Mouse (Mus musculus): Measurements from ENCODE around the gene Ak2. TPM values are rescaled to one million over a fixed set of nuclear protein-coding genes. Genes with fewer than 3 reads are reported as not detected.

Gene Ak2
- polyA plus RNA-seq, 1 experiment from 2014 or later = 64.2 TPM

- H3K27me3 ChIP-seq = no peaks in the 10 kb centered on the region
- ChIA-PET CTCF (interaction anchor here (1.5 kb wide), 1 partner anchor 124 kb away, joined by 8 read pairs; no protein-coding TSS in a partner anchor), POLR2A (no interaction called here)
- in situ Hi-C loops (cut with MboI; ENCODE audit: low pct_unique_long_range_greater_than_20kb) = loop anchor here (5.0 kb wide), 1 partner anchor 128 kb away; no protein-coding TSS in a partner anchor
- no peak for DNase-seq (ENCODE audit: low read depth, low spot score)
- no peak for TF ChIP-seq CTCF (IDR thresholded peaks at IDR 0.05)
- no peak for ATAC-seq
Measured at GRCm38 (mm10) chr4:128958849-128959248, 32.9 kb upstream of the Ak2 start.

GRCm38 (mm10) chr4:128959676-128960075 lies 32.1 kb upstream of the Ak2 start:
- ChIA-PET CTCF (interaction anchor here (1.5 kb wide), 1 partner anchor 124 kb away, joined by 8 read pairs; no protein-coding TSS in a partner anchor), POLR2A (no interaction called here)
- no peaks in the 10 kb centered on the region for H3K27me3 ChIP-seq
- DNase-seq (ENCODE audit: low read depth, low spot score) = no peak
- in situ Hi-C loops (cut with MboI; ENCODE audit: low pct_unique_long_range_greater_than_20kb) = loop anchor here (5.0 kb wide), 1 partner anchor 128 kb away; no protein-coding TSS in a partner anchor
- no peak for ATAC-seq
- no peak for TF ChIP-seq CTCF (IDR thresholded peaks at IDR 0.05)

- CTCF ChIA-PET = no interaction called here
- ATAC-seq (no peak), DNase-seq (ENCODE audit: low read depth, low spot score) (no peak)
- H3K27me3 ChIP-seq = no peaks in the 10 kb centered on the region
- TF ChIP-seq CTCF (IDR thresholded peaks at IDR 0.05) = no peak
- POLR2A ChIA-PET = interaction anchor here (1.1 kb wide), 1 partner anchor 15 kb away, joined by 5 read pairs; no protein-coding TSS in a partner anchor
- in situ Hi-C loops (cut with MboI; ENCODE audit: low pct_unique_long_range_greater_than_20kb) = no loop called here
Measured at GRCm38 (mm10) chr4:128961301-128962028, 30.3 kb upstream of the Ak2 start.

- ChIA-PET POLR2A (no interaction called here), CTCF (interaction anchor here (0.9 to 1.6 kb wide), 2 partner anchors 9 to 14 kb away, joined by 4 read pairs; no protein-coding TSS in a partner anchor)
- in situ Hi-C loops (cut with MboI; ENCODE audit: low pct_unique_long_range_greater_than_20kb) = no loop called here
- TF ChIP-seq CTCF (IDR thresholded peaks at IDR 0.05) = no peak
- ATAC-seq = peak; percentile 86
- DNase-seq (ENCODE audit: low read depth, low spot score) = peak; percentile 66
- H3K27me3 ChIP-seq = no peaks in the 10 kb centered on the region
Measured at GRCm38 (mm10) chr4:128962029-128962925, 29.5 kb upstream of the Ak2 start, which contains the start of gene Azin2. TSS of gene Azin2 (minus strand) at chr4:128962442.

- TF ChIP-seq CTCF (IDR thresholded peaks at IDR 0.05) = no peak
- DNase-seq (ENCODE audit: low read depth, low spot score) = no peak
- in situ Hi-C loops (cut with MboI; ENCODE audit: low pct_unique_long_range_greater_than_20kb) = no loop called here
- ChIA-PET POLR2A (no interaction called here), CTCF (interaction anchor here (0.9 to 1.6 kb wide), 2 partner anchors 8 to 13 kb away, joined by 4 read pairs; no protein-coding TSS in a partner anchor)
- no peaks in the 10 kb centered on the region for H3K27me3 ChIP-seq
- ATAC-seq = peak; percentile 14
Measured at GRCm38 (mm10) chr4:128962926-128963290, 28.9 kb upstream of the Ak2 start.

- no peak for TF ChIP-seq CTCF (IDR thresholded peaks at IDR 0.05)
- H3K27me3 ChIP-seq = no peaks in the 10 kb centered on the region
- ATAC-seq (no peak), DNase-seq (ENCODE audit: low read depth, low spot score) (no peak)
- in situ Hi-C loops (cut with MboI; ENCODE audit: low pct_unique_long_range_greater_than_20kb) = no loop called here
- ChIA-PET CTCF (interaction anchor here (1.2 kb wide), 1 partner anchor 121 kb away, joined by 3 read pairs; no protein-coding TSS in a partner anchor), POLR2A (interaction anchor here (0.7 kb wide), 1 partner anchor 321 kb away, joined by 3 read pairs; the partner anchor contains the start of gene Sync)
Measured at GRCm38 (mm10) chr4:128966751-128967150, 25.0 kb upstream of the Ak2 start.

GRCm38 (mm10) chr4:128969081-128969480 lies 22.7 kb upstream of the Ak2 start:
- ATAC-seq = no peak
- no peaks in the 10 kb centered on the region for H3K27me3 ChIP-seq
- no peak for DNase-seq (ENCODE audit: low read depth, low spot score)
- in situ Hi-C loops (cut with MboI; ENCODE audit: low pct_unique_long_range_greater_than_20kb) = no loop called here
- ChIA-PET POLR2A (no interaction called here), CTCF (interaction anchor here (1.0 to 2.1 kb wide), 2 partner anchors 18 to 114 kb away, joined by 3 to 7 read pairs; no protein-coding TSS in a partner anchor)
- TF ChIP-seq CTCF (IDR thresholded peaks at IDR 0.05) = no peak

GRCm38 (mm10) chr4:128969607-128970416 lies 21.9 kb upstream of the Ak2 start:
- DNase-seq (ENCODE audit: low read depth, low spot score) (no peak), ATAC-seq (no peak)
- no peaks in the 10 kb centered on the region for H3K27me3 ChIP-seq
- CTCF ChIA-PET = interaction anchor here (1.0 to 2.1 kb wide), 2 partner anchors 19 to 113 kb away, joined by 3 to 7 read pairs; no protein-coding TSS in a partner anchor
- POLR2A ChIA-PET = interaction anchor here (0.8 kb wide), 1 partner anchor 115 kb away, joined by 3 read pairs; no protein-coding TSS in a partner anchor
- TF ChIP-seq CTCF (IDR thresholded peaks at IDR 0.05) = no peak
- in situ Hi-C loops (cut with MboI; ENCODE audit: low pct_unique_long_range_greater_than_20kb) = no loop called here

GRCm38 (mm10) chr4:128970417-128970807 lies 21.3 kb upstream of the Ak2 start:
- no peak for DNase-seq (ENCODE audit: low read depth, low spot score)
- TF ChIP-seq CTCF (IDR thresholded peaks at IDR 0.05) = no peak

More at GRCm38 (mm10) chr4:128970417-128970807, 21.3 kb upstream of the Ak2 start:
- no peaks in the 10 kb centered on the region for H3K27me3 ChIP-seq
- ChIA-PET POLR2A (interaction anchor here (0.6 kb wide), 1 partner anchor 92 kb away, joined by 3 read pairs; no protein-coding TSS in a partner anchor), CTCF (interaction anchor here (0.8 to 2.1 kb wide), 13 partner anchors 8 to 116 kb away, joined by 3 to 9 read pairs (median 3); partner anchors contain the start of gene Azin2)
- no peak for ATAC-seq
- in situ Hi-C loops (cut with MboI; ENCODE audit: low pct_unique_long_range_greater_than_20kb) = no loop called here

Data from Patski (cell line).